Mouse (Mus musculus): ENCODE data around the gene Sppl2c.
"Not testable (repeated sequence)": the region's sequence is repeated elsewhere in the genome, so short reads cannot be mapped to it uniquely, and the experiment has no call there.

Sppl2c gene

GRCm38 (mm10) chr11:104195382-104195781, 9.3 kb downstream of the Sppl2c start:
- DNase-seq (ENCODE audit: low read depth in 2 of 2, low spot score in 2 of 2), result no peak

DNA sequence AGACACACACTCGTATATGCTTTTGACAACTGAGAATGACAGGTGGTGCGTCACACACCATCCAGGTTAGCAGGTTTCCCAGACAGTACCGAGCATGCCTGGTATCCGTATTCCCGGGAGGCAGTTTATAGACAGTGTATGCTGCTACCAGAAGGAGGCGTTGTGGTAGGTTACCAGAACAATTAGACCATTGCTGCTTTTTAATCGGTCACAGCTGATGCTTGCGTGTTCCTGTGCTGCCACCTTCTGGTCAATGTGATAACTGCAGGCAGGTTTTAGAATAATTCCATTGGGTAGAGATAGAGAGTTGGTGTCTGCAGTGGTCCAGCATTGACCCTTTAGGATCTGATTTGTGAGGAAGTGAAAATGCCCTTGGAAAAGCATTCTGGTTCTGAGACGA, 9.7 kb downstream of the Sppl2c start:
- DNase-seq (ENCODE audit: low read depth in 2 of 2, low spot score in 2 of 2), result peak; percentile 41 to 51

DNA sequence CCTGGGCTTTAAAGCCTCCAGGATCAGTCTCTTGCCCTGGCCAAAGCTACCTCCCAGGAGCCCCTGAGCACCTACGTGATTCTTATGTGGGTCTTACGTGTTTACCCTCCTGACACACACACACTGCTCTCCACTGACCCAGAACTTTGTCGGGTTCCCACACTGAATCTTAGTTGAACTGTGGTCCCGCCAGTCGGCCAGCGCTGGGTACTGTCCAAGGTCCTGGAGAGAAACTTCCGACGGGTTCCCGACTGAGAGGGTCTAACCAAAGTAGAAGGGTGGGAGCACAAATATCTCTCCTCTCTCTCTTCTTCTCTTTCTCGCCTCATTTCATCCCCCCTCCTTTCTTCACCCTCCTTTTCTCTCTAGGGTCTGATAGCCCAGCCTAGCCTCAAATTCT, 11.7 kb downstream of the Sppl2c start:
- DNase-seq (ENCODE audit: low read depth in 2 of 2, low spot score in 2 of 2), result no peak

DNA sequence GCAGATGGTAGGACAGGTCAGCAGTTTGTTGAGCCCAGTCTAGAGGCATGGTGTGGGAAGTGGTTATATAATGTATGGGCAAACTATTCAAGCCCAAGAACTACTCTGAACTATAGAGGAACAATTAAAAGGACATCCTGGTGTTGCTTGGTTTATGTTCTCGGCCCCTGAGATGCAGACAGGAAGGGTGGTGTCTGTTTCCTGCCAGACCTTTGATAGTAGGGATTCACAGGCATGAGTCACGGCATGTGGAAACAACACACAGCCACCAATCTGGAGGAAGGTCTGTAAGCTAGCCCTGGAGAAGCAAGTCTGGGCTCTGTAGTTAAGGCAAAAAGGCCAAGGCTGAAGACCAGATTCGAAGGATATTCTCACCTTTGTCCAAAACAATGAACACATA, 17.1 kb downstream of the Sppl2c start:
- DNase-seq (ENCODE audit: low read depth in 2 of 2, low spot score in 2 of 2), result no peak

GRCm38 (mm10) chr11:104206573-104206972, 20.4 kb downstream of the Sppl2c start:
- DNase-seq (ENCODE audit: low read depth in 2 of 2, low spot score in 2 of 2), result no peak

DNA sequence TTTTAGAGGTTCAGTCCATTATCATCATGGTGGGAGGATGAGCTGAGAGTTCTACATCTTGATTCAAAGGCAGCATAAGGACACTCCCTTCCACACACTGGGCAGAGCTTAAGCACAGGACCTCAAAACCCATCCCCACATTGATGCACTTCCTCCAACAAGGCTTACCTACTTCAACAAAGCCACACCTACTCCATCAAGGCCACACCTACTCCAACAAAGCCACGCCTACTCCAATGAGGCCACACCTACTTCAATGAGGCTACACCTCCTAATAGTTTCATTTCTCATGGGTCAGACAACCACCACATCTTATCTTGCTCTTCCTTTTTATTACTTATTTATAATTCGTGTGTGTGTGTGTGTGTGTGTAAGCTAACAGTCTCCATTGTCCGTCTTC, 22.9 kb downstream of the Sppl2c start:
- DNase-seq (ENCODE audit: low read depth in 2 of 2, low spot score in 2 of 2), result no peak

DNA sequence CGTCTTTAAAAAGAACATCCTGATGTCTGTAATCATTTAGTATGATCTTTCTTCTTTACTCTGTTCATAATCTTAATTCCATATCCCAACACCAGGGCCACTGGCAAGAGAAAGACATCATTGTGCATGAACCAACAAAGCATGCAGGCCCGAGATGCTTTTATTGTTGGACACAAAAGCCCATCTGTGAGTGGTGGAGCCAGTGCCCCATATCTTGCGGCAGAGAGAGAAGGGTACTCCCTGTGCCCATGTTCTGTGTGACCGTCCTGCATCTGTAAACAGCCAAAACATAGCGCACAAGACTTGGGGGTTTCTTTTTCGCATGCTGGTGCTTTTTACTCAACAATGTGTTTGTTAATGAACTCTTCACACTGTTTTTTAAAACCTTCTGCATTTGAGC, 25.1 kb downstream of the Sppl2c start:
- DNase-seq (ENCODE audit: low read depth in 2 of 2, low spot score in 2 of 2), result no peak

DNA sequence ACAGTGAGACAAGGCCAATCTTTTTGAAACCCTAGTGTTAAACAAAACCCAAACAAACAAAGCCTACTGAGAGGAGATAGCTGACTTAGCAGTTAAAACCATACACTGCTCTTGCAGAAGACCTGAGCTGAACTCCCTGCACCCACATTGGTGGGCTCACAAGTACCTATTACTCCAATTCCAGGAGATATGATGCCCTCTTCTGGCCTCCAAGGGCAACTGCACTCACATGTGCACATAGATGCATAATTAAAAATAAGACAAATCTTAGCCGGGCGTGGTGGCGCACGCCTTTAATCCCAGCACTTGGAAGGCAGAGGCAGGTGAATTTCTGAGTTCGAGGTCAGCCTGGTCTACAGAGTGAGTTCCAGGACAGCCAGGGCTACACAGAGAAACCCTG, 28.0 kb downstream of the Sppl2c start:
- DNase-seq (ENCODE audit: low read depth in 2 of 2, low spot score in 2 of 2), result not testable (repeated sequence)

DNA sequence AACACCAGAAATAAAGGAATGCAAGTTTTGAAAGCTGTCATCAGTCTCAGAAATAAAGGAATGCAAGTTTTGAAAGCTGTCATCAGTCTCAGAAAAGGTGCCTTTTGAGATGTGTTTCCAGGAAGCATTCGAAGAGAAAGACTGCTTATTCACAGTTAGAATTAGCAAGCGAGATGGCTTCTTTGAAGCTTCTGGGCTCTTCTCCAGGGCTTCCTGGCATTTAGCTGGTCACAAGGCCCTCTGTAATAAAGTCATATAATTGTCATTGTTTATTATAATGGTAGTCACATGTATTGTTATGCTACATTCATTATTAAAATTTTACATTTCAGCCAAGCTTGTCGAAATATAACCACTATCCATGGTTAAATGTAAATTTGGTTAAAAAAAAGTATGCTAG, 31.9 kb downstream of the Sppl2c start:
- DNase-seq (ENCODE audit: low read depth in 2 of 2, low spot score in 2 of 2), result no peak

DNA sequence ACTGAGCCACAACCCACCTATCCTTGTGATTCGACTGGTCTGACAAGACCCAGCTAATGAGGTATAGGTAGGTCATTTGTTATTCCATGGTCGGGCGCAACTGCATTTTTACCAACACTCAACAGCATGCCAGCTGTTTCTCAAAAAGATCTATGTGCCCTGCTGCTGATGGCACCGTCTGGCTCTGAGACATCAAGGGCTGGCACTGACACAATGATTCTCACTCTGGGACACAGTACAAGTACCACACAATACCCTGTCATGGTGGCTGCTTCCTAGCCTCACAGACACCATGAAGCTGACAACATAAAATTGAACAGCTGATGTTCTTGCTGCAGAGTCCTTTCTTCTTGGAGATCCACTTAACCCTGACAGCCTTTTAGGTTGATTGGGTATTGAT, 34.2 kb downstream of the Sppl2c start:
- DNase-seq (ENCODE audit: low read depth in 2 of 2, low spot score in 2 of 2), result no peak

GRCm38 (mm10) chr11:104221751-104222150, 35.6 kb downstream of the Sppl2c start:
- no peak for DNase-seq (ENCODE audit: low read depth in 2 of 2, low spot score in 2 of 2)

GRCm38 (mm10) chr11:104223301-104223700, 37.2 kb downstream of the Sppl2c start:
- DNase-seq (ENCODE audit: low read depth in 2 of 2, low spot score in 2 of 2), result no peak

GRCm38 (mm10) chr11:104229391-104229790, 43.3 kb downstream of the Sppl2c start:
- DNase-seq (ENCODE audit: low read depth in 2 of 2, low spot score in 2 of 2), result no peak

DNA sequence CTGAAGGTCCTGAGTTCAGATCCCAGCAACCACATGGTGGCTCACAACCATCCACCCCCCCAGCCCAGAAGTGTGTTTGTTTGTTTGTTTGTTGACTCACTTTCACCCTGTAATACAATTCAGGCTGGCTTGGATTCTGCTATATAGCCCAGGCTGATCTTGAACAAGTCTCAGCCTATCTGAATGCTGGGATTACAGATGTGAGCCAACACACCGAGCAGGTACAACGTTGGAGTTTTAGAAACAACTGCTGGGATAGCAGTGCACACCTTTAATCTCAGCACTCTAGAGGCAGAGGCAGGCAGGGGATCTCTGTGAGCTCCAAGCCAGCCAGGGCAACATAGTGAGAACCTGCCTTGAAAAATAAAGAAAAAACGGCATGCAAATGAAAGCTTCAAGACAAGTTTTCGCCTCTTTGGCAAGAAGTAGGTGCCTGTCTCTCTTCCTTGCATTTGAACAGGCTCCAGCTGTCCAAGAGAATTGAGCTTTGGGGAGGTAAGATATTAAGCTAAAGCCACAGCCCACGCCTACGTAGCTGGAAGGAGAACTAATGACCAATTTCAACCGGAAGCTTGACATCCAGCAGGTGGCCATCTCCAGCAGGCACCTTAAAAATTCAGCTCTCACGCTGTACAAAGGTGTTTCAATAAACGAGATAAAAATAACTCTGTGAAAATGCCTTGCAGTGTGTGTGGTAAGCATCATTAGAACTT, 44.1 kb downstream of the Sppl2c start:
- DNase-seq (ENCODE audit: low read depth in 2 of 2, low spot score in 2 of 2), result no peak

DNA sequence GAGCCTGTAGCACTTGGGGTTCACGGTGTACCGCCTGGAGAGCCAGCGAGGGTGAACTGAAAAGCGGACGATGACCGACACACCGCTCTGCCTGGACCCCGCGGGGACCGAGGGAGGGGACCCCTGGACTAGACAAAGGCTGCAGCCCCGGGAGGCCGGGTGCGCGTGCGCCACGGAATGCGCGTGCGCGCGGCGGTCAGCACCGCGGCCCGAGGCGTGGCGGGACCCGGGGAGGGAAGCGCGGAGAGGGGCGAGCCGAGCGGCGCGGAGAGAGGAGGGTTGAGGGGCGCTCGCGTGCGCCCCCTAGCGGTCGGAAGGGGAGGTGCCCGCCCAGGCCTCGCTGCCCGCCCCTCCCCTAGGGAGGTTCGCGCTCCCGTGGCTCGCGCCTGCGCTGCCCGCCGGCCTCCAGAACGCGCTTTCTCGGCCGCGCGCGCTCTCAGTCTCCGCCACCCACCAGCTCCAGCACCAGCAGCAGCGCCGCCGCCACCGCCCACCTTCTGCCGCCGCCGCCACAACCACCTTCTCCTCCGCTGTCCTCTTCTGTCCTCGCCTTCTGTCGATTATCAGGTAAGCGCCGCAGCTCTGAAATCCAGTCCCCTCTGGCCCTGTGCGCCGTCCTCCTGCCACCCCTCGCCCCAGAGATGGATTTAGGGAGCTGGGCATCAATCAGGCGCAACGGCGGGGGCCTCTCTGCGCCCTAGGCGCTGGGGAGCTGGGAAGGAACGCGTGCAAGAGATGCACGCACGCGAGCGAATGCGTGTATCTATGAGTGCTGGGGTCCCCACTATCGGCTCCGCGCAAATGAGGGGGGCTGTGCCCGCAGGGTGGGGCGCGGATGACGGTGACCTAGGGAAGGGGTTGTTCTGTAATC, 45.1 kb downstream of the Sppl2c start, which contains the start of gene Mapt:
TSS of gene Mapt (plus strand) at position 350 of the 871 bp plus-strand sequence.
- peak; percentile 27 to 33 for DNase-seq (ENCODE audit: low read depth in 2 of 2, low spot score in 2 of 2)

- no peak for DNase-seq (ENCODE audit: low read depth in 2 of 2, low spot score in 2 of 2)
These were observed 46.3 kb downstream of the Sppl2c start for GRCm38 (mm10) chr11:104232141-104233061.

DNA sequence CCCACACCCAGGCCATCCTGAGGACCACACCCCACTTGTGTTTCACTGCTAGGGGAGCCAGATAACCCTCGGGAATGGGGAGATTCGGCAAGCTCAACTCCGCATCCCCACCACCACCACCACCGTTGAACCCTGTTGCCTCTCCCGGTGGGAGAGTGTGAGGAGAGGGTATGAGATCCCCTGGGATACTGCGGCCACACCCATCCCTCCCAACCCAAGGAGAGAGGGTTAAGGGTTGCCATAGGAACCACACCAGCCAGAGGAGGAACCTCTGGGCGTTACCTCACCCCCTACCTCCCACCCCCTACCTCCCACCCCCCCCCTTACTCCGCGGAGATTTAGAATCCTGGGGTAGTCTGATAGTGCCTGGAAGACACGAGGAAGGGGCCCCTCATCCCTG, 47.0 kb downstream of the Sppl2c start:
- DNase-seq (ENCODE audit: low read depth in 2 of 2, low spot score in 2 of 2), result no peak

DNA sequence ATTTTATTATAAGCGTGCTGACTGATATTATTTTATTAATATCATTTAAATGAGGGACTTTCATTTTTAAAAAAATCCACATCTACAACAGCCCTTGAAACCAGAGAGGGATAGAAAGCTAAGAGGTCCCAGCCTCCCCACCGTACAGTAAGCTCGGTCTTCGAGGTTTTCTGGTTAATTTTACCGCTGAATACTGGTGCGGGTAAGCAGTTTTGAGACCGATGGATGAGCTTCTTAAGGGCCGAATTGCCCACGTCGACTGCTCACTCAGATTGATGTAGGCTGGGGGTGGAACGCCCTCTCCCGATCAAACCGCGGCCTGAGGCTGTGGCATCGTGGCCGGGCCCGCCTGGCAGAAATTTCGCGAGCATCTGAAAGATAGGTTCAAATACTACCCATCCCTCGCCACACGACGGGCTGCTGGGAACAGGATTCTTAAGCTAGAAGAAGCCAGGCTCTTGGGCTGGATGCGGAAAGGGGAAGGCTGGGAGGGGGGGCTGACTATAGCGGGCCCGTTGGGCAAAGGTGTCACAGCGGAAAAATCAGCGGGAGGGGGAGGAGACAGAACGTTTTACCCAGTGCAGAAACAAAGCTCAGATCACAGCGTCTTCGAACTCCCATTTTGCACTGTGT, 47.6 kb downstream of the Sppl2c start:
- no peak for DNase-seq (ENCODE audit: low read depth in 2 of 2, low spot score in 2 of 2)

DNA sequence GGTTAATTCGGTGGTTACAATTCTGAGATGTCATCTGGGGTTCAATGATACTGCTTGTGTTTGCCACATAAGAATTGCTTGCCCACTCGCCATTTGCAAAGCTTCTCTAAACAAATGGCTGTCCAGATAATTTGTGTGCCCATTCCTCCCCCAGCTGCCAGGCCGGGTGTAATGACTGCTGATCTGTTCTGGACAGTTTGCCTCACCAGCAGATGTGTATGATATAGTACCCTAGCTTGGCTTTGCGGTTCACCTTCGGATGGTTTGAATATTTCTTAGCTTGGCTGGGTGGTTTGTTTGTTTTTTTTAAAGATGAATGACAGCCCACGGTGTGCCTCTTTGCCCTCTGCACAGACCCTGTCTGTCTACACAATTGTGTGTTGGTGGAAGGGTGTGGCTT, 48.6 kb downstream of the Sppl2c start:
- DNase-seq (ENCODE audit: low read depth in 2 of 2, low spot score in 2 of 2), result no peak

DNA sequence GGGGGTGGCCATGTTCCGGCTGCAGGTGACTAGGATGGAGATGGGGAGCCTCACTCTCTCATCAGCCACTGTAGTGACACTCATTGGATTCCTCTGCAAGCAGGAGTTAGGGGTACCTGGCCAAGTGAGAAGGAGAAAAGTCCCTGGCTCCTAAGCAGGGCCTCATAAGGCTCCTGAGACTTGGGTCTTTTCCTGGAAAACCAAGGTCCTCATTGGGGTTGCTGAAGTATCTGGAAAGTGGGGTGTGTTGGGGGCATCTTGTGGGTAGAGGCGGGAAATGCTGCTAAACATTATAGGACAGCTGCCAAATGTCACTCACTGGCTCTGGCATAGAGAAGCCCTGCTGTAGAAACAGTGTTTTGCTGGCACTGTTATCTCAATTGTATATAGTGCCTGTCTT, 49.8 kb downstream of the Sppl2c start:
- no peak for DNase-seq (ENCODE audit: low read depth in 2 of 2, low spot score in 2 of 2)

GRCm38 (mm10) chr11:104237226-104237625, 51.1 kb downstream of the Sppl2c start:
- no peak for DNase-seq (ENCODE audit: low read depth in 2 of 2, low spot score in 2 of 2)

All from CD8-positive naive resting alpha-beta T cell, adult 2 months (primary cell).